Mouse (Mus musculus): ENCODE results near the gene Fam89a.

GRCm38 (mm10) chr8:124775695-124776094, 24.1 kb upstream of the Fam89a start:
- TF ChIP-seq POLR2A (IDR thresholded peaks at IDR 0.05; ENCODE audit: low read depth, low read length) (no peak), CTCF (IDR thresholded peaks at IDR 0.05; ENCODE audit: extremely low read depth, insufficient read length, insufficient replicate concordance, low read depth, low read length) (peak; percentile 87)
